Mouse (Mus musculus): ENCODE results near the gene Itgae. TPM values are rescaled to one million over a fixed set of nuclear protein-coding genes. Genes with fewer than 3 reads are reported as not detected.
A peak's percentile ranks its signal among the peaks of the same experiment; 100 is the strongest.

The Itgae gene
- 0.09 and 0.22 TPM in 2 replicates for total RNA-seq (2015)
- total RNA-seq (2017) = 0.04 and 0.15 TPM in 2 replicates

GRCm38 (mm10) chr11:73090283-73090682 is at the start of gene Itgae:
Gene Itgae, plus strand, starts transcription at chr11:73090583.
- no peak for ATAC-seq (ENCODE audit: poor library complexity, severe bottlenecking)

GRCm38 (mm10) chr11:73044229-73044755 is 46.1 kb upstream of the Itgae start:
- ATAC-seq (ENCODE audit: poor library complexity, severe bottlenecking) = no peak

GRCm38 (mm10) chr11:73044789-73045188 is 45.6 kb upstream of the Itgae start:
- ATAC-seq (ENCODE audit: poor library complexity, severe bottlenecking) = no peak

GRCm38 (mm10) chr11:73047542-73047996 is 42.8 kb upstream of the Itgae start, which contains the start of gene Ncbp3:
Gene Ncbp3, plus strand, starts transcription at chr11:73047783.
- peak; percentile 98 for ATAC-seq (ENCODE audit: poor library complexity, severe bottlenecking)

GRCm38 (mm10) chr11:73048030-73048876 is 42.1 kb upstream of the Itgae start:
- ATAC-seq (ENCODE audit: poor library complexity, severe bottlenecking) = peak; percentile 22

GRCm38 (mm10) chr11:73049335-73049734 is 41.0 kb upstream of the Itgae start:
- 0 out of 2 replicates have a peak, but pooled peaks have one; percentile 33 for ATAC-seq (ENCODE audit: poor library complexity, severe bottlenecking)

- ATAC-seq (ENCODE audit: poor library complexity, severe bottlenecking) = no peak
Measured at GRCm38 (mm10) chr11:73052795-73053194, 37.6 kb upstream of the Itgae start.

- ATAC-seq (ENCODE audit: poor library complexity, severe bottlenecking) = no peak
Measured at GRCm38 (mm10) chr11:73057701-73058100, 32.7 kb upstream of the Itgae start.

GRCm38 (mm10) chr11:73059630-73060029 is 30.8 kb upstream of the Itgae start:
- ATAC-seq (ENCODE audit: poor library complexity, severe bottlenecking) = no peak

GRCm38 (mm10) chr11:73061413-73061812 is 29.0 kb upstream of the Itgae start:
- no peak for ATAC-seq (ENCODE audit: poor library complexity, severe bottlenecking)

GRCm38 (mm10) chr11:73071839-73072238 is 18.5 kb upstream of the Itgae start:
- 0 out of 2 replicates have a peak, but pooled peaks have one; percentile 57 for ATAC-seq (ENCODE audit: poor library complexity, severe bottlenecking)

GRCm38 (mm10) chr11:73076295-73076694 is 14.1 kb upstream of the Itgae start:
- ATAC-seq (ENCODE audit: poor library complexity, severe bottlenecking) = no peak

- ATAC-seq (ENCODE audit: poor library complexity, severe bottlenecking) = no peak
Measured at GRCm38 (mm10) chr11:73076733-73077132, 13.7 kb upstream of the Itgae start.

GRCm38 (mm10) chr11:73077211-73077720 is 13.1 kb upstream of the Itgae start:
- ATAC-seq (ENCODE audit: poor library complexity, severe bottlenecking) = no peak

GRCm38 (mm10) chr11:73078615-73079014 is 11.8 kb upstream of the Itgae start:
- ATAC-seq (ENCODE audit: poor library complexity, severe bottlenecking) = no peak

GRCm38 (mm10) chr11:73080306-73080705 is 10.1 kb upstream of the Itgae start:
- no peak for ATAC-seq (ENCODE audit: poor library complexity, severe bottlenecking)

GRCm38 (mm10) chr11:73084303-73084702 is 6.1 kb upstream of the Itgae start:
- peak; percentile 76 for ATAC-seq (ENCODE audit: poor library complexity, severe bottlenecking)

- no peak for ATAC-seq (ENCODE audit: poor library complexity, severe bottlenecking)
Measured at GRCm38 (mm10) chr11:73084804-73085231, 5.6 kb upstream of the Itgae start.

GRCm38 (mm10) chr11:73085391-73085790 is 5.0 kb upstream of the Itgae start:
- no peak for ATAC-seq (ENCODE audit: poor library complexity, severe bottlenecking)

- no peak for ATAC-seq (ENCODE audit: poor library complexity, severe bottlenecking)
Measured at GRCm38 (mm10) chr11:73087700-73088480, 2.5 kb upstream of the Itgae start.

- ATAC-seq (ENCODE audit: poor library complexity, severe bottlenecking) = no peak
Measured at GRCm38 (mm10) chr11:73090826-73091225, 443 bp downstream of the Itgae start.

All from megakaryocyte, adult 5-6 weeks (primary cell).